Mouse (Mus musculus): ENCODE data around the gene Pip5kl1. TPM values are rescaled to one million over a fixed set of nuclear protein-coding genes. Genes with fewer than 3 reads are reported as not detected.
A peak's percentile ranks its signal among the peaks of the same experiment; 100 is the strongest.

Gene Pip5kl1
- polyA plus RNA-seq, 1 experiment from 2014 or later = 0.94 TPM

- 63% methylated on average over 9 of the region's 9 CpGs for WGBS
- peaks cover 27% of the 10 kb centered on the region for H3K4me1 ChIP-seq
- H3K9ac ChIP-seq = no peak overlapping the region
- no peaks in the 10 kb centered on the region for H3K27me3 ChIP-seq
- H3K4me3 ChIP-seq (replicated peaks) = no peak overlapping the region
- no peak for ATAC-seq (ENCODE audit: insufficient number of reproducible peaks, low FRiP score, low TSS enrichment, low read depth)
- no peaks in the 10 kb centered on the region for H3K9me3 ChIP-seq (replicated peaks)
- H3K36me3 ChIP-seq = peaks cover 47% of the 10 kb centered on the region
- no peak overlapping the region for H3K27ac ChIP-seq (replicated peaks)
- H3K4me2 ChIP-seq (replicated peaks) = no peak overlapping the region
Observed at GRCm38 (mm10) chr2:32618051-32618450, 43.5 kb downstream of the Pip5kl1 start.

DNA sequence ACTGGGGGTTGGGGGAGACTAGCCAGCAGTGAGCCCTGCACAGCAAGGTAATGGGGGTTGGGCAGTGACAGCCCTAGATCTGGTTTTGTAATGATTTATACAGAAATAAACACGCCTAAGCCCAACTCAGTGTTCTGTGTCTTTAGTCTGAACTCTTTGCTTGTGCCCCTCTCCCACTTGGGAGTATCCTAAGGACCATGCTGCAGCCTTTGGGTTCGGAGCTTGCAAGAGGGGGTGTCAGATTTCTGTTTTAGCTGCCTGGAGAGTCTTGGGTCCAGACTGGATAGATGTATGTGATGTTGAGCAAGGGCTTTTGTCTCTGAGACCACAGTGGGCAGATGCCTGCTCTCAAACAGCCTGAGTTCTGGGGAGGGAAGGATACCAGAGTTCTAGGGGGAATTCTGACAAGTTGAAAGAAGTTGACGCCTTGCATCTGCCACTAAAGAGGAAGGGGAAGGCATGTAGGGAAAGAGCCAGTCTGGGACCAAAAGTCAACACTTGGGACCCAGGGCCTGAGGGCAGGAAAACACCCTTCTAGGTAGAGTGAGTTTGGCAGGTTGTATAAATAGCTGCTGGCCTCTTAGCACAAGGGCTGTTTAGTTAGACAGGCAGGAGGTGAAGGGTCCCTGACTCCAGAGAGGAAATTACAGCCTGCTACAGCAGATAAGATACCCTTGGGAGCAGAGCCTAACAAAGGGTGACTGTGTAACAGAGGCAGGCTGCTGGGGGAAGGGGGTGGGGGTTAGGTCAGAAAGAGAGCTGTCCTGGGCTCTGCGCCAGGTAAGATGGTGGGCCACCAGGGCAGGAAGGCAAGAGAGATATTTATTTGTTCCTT lies 46.3 kb downstream of the Pip5kl1 start:
- Histone ChIP-seq H3K4me2 (replicated peaks) (no peak overlapping the region), H3K27me3 (no peaks in the 10 kb centered on the region), H3K9me3 (replicated peaks) (no peaks in the 10 kb centered on the region), H3K9ac (no peak overlapping the region), H3K4me3 (replicated peaks) (no peak overlapping the region), H3K4me1 (peaks cover 40% of the 10 kb centered on the region), H3K36me3 (peaks cover 28% of the 10 kb centered on the region), H3K27ac (replicated peaks) (peak overlapping the region; percentile 78)
- peak; percentile 48; the same call in 1 of the 2 replicates for ATAC-seq (ENCODE audit: insufficient number of reproducible peaks, low FRiP score, low TSS enrichment, low read depth)
- 27% methylated on average over 4 of the region's 4 CpGs for WGBS

DNA sequence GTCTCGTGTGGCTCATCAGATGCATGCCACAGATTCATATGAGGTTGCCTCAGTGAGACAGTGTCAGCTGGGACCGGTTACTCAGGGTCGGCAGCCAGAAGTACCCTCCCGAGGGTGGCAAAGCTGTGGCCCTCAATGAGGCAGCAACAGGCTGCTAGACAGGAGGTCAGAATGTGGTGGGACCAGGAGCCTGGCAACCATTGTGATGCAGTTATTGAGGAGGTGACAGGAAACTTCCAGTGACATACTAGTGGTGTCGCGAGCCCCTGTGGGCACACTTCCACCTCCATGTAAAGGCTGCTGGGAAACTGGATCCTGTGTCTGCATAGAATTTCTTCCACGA lies 46.9 kb downstream of the Pip5kl1 start, which contains the start of gene Ak1:
Gene Ak1, plus strand, starts transcription at position 242 of the 343 bp plus-strand sequence.
- Histone ChIP-seq H3K9me3 (replicated peaks) (no peaks in the 10 kb centered on the region), H3K4me1 (peaks cover 46% of the 10 kb centered on the region), H3K27ac (replicated peaks) (peak within 1 kb of the TSS; percentile 78), H3K4me3 (replicated peaks) (no peak within 1 kb of the TSS), H3K36me3 (peaks cover 24% of the 10 kb centered on the region), H3K27me3 (no peaks in the 10 kb centered on the region), H3K9ac (no peak within 1 kb of the TSS), H3K4me2 (replicated peaks) (no peak within 1 kb of the TSS)
- 16% methylated on average over 7 of the region's 7 CpGs for WGBS
- ATAC-seq (ENCODE audit: insufficient number of reproducible peaks, low FRiP score, low TSS enrichment, low read depth) = no peak

GRCm38 (mm10) chr2:32624111-32624748 lies 49.6 kb downstream of the Pip5kl1 start:
- ATAC-seq (ENCODE audit: insufficient number of reproducible peaks, low FRiP score, low TSS enrichment, low read depth) = no peak
- 66% methylated on average over 5 of the region's 5 CpGs for WGBS
- Histone ChIP-seq H3K9ac (no peak overlapping the region), H3K36me3 (0 out of 2 replicates have a peak, but pooled peaks cover 4% of the 10 kb centered on the region), H3K27ac (replicated peaks) (no peak overlapping the region), H3K4me2 (replicated peaks) (no peak overlapping the region), H3K4me3 (replicated peaks) (no peak overlapping the region), H3K9me3 (replicated peaks) (no peaks in the 10 kb centered on the region), H3K27me3 (no peaks in the 10 kb centered on the region), H3K4me1 (peaks cover 69% of the 10 kb centered on the region)

DNA sequence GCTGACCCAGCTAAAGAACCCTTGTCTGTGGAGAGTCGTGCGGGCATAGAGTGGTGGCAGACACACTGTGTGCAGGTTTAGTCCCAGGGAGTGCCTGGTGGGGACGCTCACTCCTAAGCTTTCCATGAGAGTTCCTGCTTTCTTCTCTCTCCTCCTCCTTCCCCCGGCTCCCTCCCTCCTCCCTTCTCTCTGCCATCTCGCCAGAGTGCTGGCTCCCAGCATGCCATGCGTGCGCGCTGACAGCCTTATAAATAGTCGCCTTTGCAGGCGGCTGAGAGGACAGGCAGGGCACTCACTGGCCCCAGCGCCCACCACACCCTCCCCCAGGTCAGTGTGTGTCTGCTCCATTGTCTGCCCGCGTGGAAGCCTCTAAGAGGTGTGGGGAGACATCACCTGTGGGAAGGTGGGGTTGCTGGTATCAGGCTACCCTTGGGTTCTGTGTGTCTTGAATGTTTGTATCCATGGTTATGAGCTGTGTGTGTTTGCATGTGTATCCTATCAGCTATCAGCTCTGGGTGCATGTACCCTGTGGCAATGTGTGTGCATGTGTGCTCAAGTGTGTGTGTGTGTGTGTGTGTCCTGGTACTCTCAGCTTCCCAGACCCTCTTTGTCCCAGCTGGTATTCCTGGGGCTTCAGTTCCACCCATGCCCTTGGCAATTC lies 50.7 kb downstream of the Pip5kl1 start:
- no peaks in the 10 kb centered on the region for H3K36me3 ChIP-seq
- peak overlapping the region; percentile 11 for H3K4me3 ChIP-seq (replicated peaks)
- H3K4me1 ChIP-seq = peaks cover 66% of the 10 kb centered on the region
- WGBS = 3% methylated on average over 13 of the region's 13 CpGs
- H3K9ac ChIP-seq = 0 out of 2 replicates have a peak overlapping the region, but pooled peaks have one; percentile 23
- H3K9me3 ChIP-seq (replicated peaks) = no peaks in the 10 kb centered on the region
- H3K4me2 ChIP-seq (replicated peaks) = peak overlapping the region; percentile 55
- ATAC-seq (ENCODE audit: insufficient number of reproducible peaks, low FRiP score, low TSS enrichment, low read depth) = no peak; the same call in 1 of the 2 replicates
- H3K27ac ChIP-seq (replicated peaks) = peak overlapping the region; percentile 65
- H3K27me3 ChIP-seq = no peaks in the 10 kb centered on the region

DNA sequence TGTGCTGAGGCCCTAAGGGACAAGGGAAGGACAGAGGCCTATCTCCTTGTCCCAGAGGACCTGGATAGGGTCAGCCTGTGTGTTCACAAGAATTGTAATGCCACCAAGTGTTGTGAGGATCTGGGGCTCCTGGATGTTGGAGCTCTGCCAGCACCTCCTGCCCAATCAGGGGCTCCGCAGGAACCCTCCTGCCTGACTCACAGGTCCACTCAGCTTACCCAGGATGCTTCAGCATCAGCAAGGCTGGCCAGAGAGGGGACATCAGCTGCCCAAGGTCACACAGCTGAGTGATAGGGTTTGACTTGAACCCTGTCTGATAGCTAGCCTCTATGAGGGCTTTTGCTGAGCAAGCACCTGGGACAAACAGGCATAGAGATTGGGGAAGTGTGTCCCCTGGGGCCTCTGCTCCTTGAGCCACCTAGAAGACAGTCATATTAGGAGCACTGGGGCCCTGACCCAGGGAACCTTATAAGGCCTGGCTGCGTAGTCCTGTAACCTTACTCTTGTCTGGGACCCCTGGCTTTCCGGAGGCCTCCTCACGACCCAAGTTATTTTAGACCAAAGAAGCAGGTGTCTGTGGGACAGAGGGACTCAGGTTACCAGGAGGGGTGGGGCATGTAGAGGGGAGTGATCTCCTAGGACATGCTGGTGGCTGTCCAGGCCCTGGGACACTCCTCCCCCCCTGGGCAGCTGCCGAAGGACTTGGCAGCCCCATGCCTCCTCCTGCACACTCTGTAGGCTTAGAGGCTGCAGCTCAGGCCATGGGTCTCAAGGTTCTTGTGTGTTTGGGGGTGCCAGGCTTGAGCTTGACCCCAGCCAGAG lies 51.5 kb downstream of the Pip5kl1 start:
- Histone ChIP-seq H3K27ac (replicated peaks) (peak overlapping the region; percentile 65), H3K4me3 (replicated peaks) (peak overlapping the region; percentile 11), H3K36me3 (no peaks in the 10 kb centered on the region), H3K9ac (no peak overlapping the region), H3K9me3 (replicated peaks) (no peaks in the 10 kb centered on the region), H3K4me1 (peaks cover 58% of the 10 kb centered on the region), H3K4me2 (replicated peaks) (peak overlapping the region; percentile 55), H3K27me3 (no peaks in the 10 kb centered on the region)
- peak; percentile 11 for ATAC-seq (ENCODE audit: insufficient number of reproducible peaks, low FRiP score, low TSS enrichment, low read depth)
- WGBS = 37% methylated on average over 5 of the region's 5 CpGs

DNA sequence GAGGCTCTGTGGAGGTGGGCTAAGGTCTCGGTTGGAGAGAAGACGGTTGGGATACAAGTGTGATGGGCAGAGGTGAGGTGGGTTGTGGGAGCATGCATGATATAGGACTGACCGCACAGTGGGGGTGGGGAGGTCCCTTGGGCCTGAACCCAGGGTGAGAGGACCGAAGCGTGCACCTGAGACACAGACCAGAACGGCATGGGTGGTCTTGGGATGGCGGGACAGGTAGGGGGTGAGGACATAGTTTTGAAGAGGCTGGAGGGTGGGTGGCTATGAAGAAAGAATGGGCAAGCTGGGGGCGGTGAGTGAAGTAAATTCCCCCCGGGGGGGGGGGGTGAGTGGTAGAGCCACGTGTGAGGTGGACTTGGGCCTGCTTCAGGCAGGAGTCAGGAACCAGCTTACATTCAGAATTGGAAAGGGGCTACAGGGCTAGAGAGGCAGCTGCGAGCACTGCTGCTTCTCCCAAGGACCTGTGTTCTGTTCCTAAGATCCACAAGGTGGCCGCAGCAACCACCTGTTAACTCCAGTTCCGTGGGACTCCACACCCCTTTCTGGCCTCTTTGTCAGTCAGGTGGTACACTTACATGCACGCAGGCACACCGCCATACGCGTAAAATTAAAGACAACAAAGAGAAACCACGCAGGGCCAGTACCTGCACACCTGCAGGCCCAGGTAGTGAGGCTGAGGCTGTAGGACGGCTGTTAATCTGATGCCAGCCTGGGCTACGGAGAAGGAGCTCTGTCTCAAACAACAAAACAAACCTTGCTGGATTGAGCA lies 52.9 kb downstream of the Pip5kl1 start:
- 60% methylated on average over 20 of the region's 20 CpGs for WGBS
- no peak overlapping the region for H3K9ac ChIP-seq
- H3K9me3 ChIP-seq (replicated peaks) = no peaks in the 10 kb centered on the region
- no peak overlapping the region for H3K4me2 ChIP-seq (replicated peaks)
- no peaks in the 10 kb centered on the region for H3K27me3 ChIP-seq
- no peak overlapping the region for H3K4me3 ChIP-seq (replicated peaks)
- H3K36me3 ChIP-seq = no peaks in the 10 kb centered on the region
- ATAC-seq (ENCODE audit: insufficient number of reproducible peaks, low FRiP score, low TSS enrichment, low read depth) = no peak
- peaks cover 57% of the 10 kb centered on the region for H3K4me1 ChIP-seq
- peak overlapping the region; percentile 84; the same call in 1 of the 2 replicates for H3K27ac ChIP-seq (replicated peaks)

GRCm38 (mm10) chr2:32628044-32628550 lies 53.5 kb downstream of the Pip5kl1 start:
- H3K27ac ChIP-seq (replicated peaks) = peak overlapping the region; percentile 84
- no peaks in the 10 kb centered on the region for H3K27me3 ChIP-seq
- H3K9ac ChIP-seq = no peak overlapping the region
- no peaks in the 10 kb centered on the region for H3K9me3 ChIP-seq (replicated peaks)
- H3K4me3 ChIP-seq (replicated peaks) = no peak overlapping the region
- WGBS = 45% methylated on average over 4 of the region's 4 CpGs
- H3K4me1 ChIP-seq = peaks cover 58% of the 10 kb centered on the region
- H3K36me3 ChIP-seq = no peaks in the 10 kb centered on the region
- ATAC-seq (ENCODE audit: insufficient number of reproducible peaks, low FRiP score, low TSS enrichment, low read depth) = no peak
- H3K4me2 ChIP-seq (replicated peaks) = 0 out of 2 replicates have a peak overlapping the region, but pooled peaks have one; percentile 19

DNA sequence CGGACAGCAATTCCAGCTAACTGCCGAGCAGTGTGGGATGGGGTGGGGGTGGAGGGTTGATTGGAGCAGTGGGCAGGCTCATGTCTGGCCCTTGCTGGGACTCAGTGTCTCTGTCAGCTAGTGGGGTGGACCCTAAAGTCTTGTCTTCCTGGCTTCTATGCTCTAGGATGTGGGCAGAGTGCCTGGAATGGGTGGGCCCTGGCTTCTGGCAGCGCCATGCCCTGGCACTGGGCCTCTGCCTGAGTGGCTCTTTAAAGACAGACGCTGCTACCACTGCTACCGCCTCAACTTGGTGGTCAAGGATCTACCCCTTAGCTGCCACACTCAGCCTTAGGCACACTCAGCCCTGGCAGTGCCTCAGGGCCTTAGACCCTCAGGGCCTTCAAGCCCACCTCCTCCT lies 54.1 kb downstream of the Pip5kl1 start:
- Histone ChIP-seq H3K27me3 (no peaks in the 10 kb centered on the region), H3K4me1 (peaks cover 64% of the 10 kb centered on the region), H3K4me3 (replicated peaks) (0 out of 2 replicates have a peak overlapping the region, but pooled peaks have one; percentile 4), H3K27ac (replicated peaks) (peak overlapping the region; percentile 84), H3K9ac (no peak overlapping the region), H3K9me3 (replicated peaks) (no peaks in the 10 kb centered on the region), H3K4me2 (replicated peaks) (peak overlapping the region; percentile 19), H3K36me3 (no peaks in the 10 kb centered on the region)
- peak; percentile 39; the same call in 1 of the 2 replicates for ATAC-seq (ENCODE audit: insufficient number of reproducible peaks, low FRiP score, low TSS enrichment, low read depth)
- WGBS = 16% methylated on average over 5 of the region's 5 CpGs

Measured in embryonic facial prominence, embryonic 15.5 days (tissue).